Mouse (Mus musculus) granulocyte monocyte progenitor cell, adult 5-6 weeks (primary cell): ENCODE data around the gene Gramd1c. TPM values are rescaled to one million over a fixed set of nuclear protein-coding genes. Genes with fewer than 3 reads are reported as not detected.

ENCODE experiments used
- ATAC-seq: replicated peaks from 2 replicates; pipeline ENCODE4 v1.8.0; 2016; ENCODE audit warnings: mild to moderate bottlenecking, moderate TSS enrichment, inconsistent platforms; ENCODE audit not compliant: poor library complexity, severe bottlenecking
- total RNA-seq, 2 experiments: library from RNA; stranded (forward) in 1 of 2; stranded (reverse) in 1 of 2; fragments of 200-712, 200-1000 nt in 1 of 2; fragments of >200 nt in 1 of 2; fragmentation: Nextera tagmentation in 1 of 2; gene quantifications; 2 replicates each; pipeline ENCODE4 v1.2.3; 2014 to 2017

Gene Gramd1c
- total RNA-seq (2014; fragmentation: Nextera tagmentation) (1.3 and 2.6 TPM in 2 replicates), total RNA-seq (2017) (1.2 and 2.1 TPM in 2 replicates)

DNA sequence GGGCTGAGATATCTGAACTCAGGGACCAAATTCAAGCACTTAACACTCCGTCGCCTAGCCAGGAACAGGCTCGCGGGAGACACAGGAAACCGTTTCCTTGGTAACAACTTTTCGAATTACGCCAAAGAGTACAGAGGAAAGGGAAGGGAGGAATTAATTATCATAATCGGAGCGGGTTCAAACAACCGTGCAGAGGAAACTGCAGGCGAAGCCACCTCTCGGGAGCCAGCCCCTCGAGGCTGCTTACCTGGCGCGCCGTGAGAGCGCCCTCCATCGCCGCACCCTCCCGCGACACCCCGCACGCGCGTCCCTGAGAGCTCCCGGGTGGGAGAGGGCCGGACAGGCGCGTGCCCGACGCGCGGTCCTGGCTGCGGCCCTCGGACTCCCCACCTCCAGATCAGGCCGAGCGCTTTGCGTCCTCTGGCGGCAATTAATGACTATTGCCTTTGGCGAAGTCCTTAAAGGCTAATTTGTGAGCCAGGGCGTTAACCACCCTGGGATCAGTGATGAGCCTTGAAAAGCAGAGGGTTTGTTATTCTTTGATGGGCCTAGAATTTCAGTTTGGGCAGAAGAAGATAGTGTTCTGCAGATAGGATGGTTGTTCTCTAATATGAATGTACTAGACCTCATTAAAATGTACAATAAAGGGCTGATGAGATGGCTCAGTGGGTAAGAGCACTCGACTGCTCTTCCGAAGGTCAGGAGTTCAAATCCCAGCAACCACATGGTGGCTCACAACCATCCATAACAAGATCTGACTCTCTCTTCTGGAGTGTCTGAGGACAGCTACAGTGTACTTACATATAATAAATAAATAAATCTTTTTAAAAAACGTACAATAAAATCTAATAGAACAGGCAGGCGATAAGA lies at the start of gene Gramd1c:
Gene Gramd1c, minus strand, starts transcription at position 321 of the 870 bp plus-strand sequence.
- ATAC-seq, result peak; percentile 94

DNA sequence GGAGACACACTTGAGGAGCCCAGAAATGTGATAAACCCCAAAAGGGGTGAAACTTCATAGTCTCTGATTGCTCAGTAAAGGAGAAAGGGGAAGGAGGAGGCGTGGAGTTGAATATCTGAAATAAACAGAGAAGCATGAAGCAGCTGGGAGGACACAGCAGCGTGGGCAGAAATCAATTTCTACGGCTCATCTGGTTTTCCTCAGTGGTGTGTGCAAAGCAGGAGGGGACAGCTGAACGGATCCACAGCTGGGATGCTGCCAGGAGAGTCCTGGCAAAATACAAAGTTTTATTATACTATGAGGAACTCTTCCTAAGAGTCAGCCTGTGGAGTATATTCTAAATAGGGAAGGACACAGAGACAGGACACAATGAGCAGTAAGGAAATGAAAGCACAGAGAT lies 45.9 kb upstream of the Gramd1c start:
- ATAC-seq, result no peak

DNA sequence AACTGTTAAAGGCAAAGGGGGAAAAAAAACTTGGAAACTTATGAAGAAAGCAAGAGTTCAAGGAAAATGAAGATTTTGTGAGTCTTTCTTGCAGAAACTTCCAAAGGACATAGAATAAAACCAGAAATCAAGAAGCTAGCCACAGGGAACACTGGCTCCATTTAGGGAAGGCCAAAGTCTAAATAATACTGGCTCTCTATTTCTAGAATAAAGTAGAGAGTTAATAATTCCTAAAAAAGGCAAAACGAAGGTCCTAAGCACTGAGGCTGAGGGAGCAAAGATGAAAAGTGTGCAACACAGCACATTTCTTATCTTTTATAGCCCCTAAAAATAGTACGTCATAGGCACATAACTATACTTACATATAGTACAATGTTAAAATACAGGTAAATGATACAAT lies 42.1 kb upstream of the Gramd1c start:
- no peak for ATAC-seq

DNA sequence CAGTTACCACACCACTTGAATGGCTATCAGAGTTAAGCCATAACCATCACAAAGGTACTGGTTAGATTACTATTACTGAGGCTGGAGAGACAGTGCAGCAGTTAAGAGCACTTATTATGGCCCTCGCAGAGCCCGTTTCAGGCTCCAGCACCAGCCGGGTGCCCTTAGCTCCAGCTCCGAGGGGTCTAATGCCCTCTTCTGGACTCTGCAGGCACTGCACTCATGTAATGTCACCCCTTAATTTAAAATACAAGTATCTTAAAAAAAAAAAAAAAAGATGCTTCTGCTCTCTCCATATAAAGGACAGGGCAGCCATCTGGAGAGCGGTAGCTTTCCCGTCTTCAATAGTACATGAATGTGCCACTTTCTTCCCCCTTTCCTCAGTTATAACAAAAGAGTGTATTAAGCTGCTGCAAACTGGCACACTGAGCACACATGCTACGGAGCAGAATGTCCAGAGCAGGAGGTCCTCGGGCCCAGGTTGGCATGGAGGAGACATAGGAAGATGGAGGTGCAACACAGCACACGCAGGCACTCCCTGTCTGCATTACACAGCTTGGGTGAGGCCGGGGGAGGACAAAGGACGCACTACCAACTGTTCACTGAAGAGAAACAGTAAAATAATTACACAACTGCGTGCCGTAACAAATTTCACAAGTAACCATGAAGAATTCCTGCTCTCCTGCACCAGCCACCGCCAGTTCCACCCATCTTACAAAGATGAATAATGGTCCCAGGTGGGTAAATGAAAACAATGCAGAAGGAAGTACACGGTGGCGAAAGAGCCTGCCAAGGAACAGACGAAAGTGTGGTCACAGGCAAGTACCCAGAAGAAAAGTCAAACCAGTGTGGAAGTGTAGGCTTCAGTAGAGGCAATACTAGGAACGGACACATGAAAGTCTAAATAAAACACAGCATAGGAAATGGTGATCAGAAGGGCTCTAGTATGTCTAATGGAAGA lies 40.9 kb upstream of the Gramd1c start:
- peak; percentile 72 for ATAC-seq

DNA sequence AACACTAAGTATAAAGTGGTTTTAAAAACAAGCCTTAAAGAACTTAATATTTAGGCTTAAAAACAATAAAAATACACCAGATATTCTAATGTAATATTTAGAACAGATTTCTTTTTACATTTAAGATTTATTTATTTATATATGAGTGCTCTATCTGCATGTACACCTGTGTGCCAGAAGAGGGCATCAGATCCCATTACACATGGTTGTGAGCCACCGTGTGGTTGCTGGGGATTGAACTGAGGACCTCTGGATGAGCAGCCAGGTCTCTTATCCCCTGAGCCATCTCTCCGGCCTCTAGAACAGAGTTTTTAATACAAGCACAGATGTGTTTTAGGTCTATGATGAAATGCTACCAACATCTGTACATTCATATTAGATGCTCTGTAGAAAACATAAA lies 39.8 kb upstream of the Gramd1c start:
- ATAC-seq, result no peak

DNA sequence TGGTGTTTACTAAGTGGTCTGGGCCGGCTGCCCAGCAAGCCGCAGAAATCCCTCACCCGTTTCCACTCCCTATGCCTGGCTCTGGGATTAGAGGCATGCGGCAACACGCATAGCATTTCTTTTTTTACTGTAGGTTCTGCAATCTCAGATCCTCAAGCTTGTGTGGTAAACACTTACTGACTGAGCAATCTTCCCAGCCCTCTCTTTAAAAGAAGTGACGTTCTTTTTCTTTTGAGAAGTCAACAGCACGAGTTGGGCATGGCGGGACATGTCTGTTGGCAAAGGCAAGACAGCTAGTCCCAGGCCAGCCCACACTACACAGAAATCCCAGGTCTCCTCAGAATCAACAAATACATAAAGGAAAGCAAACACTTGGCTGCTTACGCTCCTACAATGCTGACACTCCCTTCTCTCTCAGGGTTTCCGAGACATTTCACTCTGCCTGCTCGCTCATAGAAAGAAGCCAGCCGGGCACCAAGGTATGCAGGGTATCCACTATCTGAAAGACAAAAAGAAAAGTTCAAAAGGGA lies 38.1 kb upstream of the Gramd1c start:
- ATAC-seq, result no peak

DNA sequence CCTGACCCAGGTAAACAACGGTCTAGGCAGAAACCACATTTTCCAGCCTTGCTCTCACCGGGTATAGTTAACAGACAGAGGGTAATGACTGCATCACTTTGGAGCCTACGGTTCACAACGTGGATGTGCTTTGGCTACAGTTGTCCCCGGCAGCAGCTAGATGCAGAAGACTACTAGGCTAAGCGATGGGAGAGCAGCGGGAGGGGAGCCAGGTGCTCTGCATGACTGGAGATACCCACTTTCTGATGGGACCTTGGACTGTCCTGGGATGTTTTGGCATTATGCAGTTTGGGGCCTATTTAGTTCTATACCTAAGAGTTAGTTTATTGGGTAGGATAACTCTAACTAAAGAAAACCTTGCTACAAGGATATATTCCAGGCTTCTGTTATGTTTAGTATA lies 36.2 kb upstream of the Gramd1c start:
- no peak for ATAC-seq

DNA sequence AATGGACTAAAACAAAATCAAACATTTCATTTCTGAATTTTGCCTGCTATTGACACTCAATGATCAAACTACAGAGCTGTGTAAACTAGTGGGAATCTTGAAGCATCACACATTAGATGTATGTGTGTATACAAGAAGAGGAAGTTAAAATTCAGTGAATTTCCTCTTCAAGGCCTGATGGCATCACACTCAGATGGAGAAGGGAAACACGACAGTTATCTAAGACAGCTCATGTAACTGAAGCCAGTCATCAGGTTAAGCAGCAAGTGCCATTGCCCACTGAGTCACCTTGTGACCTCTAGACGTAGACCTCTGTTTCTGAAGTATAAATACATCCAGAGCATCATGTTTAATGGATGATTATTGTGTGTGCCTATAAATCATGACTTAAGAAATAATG lies 24.5 kb upstream of the Gramd1c start:
- ATAC-seq, result peak; percentile 76

DNA sequence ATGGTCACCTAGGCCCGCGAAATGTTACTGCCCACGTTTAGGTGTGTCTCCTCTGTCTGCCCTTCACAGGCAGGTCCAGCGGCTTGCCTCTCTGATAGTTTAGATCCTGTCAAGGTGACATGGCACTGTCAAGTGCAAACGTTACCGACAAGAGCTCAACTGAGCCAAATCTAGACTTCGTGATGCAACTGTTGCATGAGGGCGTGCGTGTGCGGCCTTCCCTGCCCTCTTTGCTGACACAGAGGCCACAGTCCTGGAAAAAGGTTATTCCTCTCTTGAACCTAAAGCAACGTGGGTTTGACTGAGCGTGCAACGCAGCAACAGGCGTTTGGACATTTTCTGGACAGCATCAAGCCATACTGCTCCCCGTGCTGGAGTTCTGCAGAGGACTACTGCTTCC lies 1.8 kb downstream of the Gramd1c start:
- ATAC-seq, result no peak

DNA sequence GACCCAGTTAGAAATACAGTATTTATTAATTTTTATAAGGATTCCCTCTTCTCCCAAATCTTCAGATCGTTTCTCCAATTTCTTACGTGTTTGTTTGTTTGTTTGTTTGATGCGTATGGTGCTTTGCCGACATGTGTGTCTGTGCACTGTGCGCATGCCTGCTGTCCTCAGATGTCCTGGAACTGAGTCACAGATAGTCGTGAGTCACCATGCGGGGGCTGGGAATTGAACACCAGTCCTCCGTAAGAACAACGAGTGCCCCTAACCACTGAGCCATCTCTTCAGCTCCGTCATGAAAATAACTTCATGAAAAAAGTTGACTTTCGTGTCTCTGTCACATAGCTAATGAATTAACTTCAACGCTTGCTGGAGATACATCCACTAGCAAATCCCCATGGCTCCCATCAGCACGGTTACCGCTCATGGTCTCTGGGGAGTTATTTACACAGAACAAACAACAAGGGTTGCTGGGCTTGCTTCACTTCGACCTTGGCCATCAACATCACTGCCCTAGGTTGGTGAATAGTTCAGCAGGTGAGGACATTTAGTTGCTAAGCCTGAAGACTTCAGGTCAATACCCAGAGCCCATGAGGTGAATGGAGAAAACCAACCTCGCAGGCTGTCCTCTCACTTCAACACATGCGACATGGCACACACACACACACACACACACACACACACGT lies 2.4 kb downstream of the Gramd1c start:
- ATAC-seq, result no peak

DNA sequence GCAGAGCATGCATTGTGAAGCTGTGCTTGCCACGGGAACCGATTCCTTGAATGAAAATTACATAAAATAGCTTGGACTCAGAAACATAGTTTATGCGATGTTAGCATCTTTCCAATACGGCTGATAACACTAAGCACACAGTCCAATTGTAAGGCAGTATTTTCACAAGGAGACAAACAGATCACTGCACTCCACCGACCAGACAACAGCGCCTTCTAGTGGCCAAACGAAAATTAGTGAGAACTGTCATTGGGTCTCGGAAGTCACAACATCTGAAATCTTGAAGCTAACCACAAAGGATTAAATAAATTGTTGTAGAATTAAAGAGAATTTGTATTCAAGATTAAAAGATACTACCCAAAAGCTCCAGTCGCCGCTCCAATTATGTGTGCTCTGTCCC lies 4.4 kb downstream of the Gramd1c start:
- peak; percentile 62 for ATAC-seq

DNA sequence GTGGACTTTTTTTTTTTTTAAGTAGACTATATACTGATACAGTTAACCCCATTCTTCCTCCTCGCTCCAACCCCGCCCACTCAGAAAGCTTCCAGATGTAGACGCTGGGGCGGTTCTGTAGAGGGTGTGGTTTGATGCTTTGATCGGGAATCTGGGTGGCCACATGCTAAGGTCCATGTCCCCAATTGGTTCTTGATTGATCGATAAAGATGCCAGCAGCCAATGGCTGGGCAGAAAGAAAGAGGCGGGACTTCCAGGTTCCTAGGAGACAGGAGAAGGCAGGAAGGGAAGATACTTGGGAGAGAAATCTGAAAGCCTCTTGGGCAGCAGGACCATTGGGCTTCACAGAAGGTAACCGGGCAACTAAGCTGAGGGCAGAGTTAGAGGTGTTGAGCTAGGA lies 7.4 kb downstream of the Gramd1c start:
- ATAC-seq, result no peak

DNA sequence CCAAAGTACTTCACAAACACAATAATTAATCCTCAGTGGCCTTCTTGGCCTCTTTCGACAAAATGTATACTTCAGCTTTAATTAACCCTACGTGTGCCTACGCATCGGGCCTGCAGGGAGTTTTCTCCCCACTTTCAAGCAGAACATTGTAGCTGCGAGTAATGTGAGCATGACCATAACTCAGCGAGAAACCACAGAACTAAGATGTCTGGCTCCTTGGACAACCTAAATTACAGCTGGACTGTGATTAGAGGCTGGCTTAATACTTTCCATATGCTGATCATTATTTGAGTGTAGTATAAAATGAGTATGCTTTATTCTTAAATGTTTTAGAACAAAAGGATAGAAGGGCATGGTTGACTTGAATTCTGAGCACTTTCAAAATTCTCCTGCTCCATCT lies 9.9 kb downstream of the Gramd1c start:
- ATAC-seq, result no peak

DNA sequence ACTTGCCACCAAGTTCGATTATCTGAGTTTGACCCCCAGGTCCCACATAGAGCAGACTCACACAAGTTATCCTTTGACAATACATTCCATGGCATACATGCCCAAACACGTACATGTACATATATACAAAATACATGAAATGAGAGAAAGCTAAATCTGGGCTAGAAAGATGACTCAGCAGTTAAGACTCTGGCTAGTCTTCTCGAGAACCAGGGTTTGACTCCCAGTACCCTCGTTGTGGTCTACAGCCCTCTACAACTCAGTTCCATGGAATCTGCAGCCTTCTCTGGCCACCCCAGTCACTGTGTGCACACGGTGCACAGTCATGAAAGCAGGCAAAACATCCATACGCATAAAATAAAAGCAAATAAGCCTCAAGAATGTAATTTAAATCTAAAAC lies 10.8 kb downstream of the Gramd1c start:
- no peak for ATAC-seq

DNA sequence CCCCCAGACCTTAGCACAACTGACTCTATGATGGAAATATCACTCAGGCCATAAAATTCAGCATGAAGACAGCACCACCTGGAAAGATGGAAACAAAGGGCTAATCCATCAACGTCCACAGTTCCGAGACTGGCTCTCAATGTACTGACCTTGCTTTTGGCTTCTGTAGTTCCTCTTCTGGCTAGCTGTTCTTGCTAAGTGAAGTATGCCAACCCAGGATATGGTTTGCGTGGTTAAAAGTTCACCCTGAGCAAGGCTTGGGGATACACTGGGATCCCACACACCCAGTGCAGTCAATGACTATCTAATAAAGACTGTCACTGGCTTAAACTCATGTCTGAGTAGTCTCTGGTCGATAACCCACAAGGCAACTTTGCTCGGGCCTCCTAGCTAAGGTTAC lies 13.0 kb downstream of the Gramd1c start:
- peak; percentile 22; the same call in 1 of the 2 replicates for ATAC-seq

DNA sequence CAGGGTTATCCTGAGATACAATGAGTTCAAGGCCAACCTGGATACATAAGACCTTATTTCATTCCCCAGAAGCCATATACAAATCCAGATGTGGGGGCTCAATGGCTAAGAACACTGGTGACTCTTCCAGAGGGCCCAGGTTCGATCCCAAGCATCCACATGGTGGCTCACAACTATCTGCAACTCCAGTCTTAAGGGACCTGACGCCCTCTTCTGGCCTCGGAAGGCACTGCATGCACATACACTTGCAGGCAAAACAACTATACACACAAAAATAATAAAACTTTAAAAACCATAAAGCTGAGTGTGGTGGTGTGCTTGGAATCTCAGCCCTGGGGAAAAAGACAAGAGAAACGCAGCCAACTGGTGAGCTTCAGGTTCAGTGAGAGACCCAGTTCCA lies 24.0 kb downstream of the Gramd1c start:
- ATAC-seq, result no peak

DNA sequence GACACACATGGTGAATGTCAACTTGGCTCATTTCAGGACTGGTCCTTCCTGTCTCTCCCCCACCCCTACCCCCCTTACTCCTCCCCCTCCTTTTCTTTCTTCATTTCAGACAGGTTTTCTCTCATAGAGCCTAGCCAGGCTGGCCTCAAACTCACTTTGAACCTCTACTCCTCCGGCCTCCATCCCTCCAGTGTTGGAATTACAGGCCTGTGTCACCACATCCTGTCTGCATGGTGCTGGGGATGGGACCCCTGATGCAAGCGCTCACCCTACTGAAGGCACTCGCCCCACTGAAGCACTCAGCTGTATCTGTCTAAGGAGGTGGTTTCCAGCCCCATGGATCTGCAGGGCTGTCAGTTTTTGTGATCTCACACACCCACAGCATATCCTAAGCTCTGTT lies 27.9 kb downstream of the Gramd1c start:
- ATAC-seq, result no peak

DNA sequence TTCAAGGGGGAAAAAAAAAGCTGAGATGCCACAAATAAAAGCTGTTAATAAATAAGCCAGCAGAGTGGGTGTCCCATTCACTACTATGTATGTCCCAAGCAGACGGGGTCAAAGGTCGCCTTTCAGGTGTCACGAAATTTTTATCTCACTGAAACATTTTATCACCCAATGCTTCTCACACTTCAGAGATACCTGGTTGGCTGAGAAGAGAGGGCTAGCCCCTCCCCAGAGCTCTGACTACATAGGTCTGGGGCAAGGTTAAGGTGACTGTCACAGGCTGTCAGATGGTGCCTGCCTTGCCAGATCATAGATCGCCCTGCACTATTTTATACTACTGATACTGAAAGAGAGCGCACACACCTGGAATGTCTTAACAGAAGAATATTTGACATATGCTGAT lies 29.8 kb downstream of the Gramd1c start:
- no peak for ATAC-seq

DNA sequence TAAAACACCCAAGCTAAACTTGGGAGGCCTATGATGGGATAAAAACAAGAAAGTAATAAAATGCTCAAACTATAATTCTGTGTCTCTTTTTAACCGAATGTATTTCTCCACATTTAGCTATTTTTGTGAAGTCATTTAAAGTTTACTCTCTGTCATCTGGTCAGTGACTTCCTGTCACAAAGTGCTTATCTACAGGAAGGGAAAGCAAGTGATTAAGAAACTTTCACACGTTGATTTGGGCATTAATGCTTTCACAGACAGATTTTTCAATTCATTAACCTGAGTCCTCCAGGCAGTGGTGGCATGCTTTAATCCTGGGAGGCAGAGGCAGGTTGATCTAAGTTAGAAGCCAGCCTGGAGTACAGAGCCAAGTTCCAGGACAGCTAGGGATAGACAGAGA lies 33.9 kb downstream of the Gramd1c start:
- ATAC-seq, result peak; percentile 44

DNA sequence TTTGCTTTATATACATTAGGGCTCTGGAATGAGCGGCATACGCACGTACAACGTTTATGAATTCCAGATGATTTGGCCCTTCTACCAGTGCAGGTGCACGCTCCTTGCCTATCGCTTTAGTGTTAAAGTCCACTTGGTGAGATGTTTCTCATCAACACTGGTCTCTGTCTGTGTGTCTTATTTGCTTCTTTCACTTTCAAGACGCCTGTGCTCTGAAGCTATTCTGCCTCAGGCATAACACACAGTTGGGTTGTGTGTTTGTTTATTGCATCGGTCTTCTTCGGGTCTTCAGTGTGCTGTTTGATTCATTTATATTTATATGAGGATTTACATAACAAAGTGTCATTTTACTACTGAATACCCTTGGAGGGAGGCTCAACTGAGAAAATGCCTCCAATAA lies 36.3 kb downstream of the Gramd1c start:
- ATAC-seq, result no peak
